Mouse (Mus musculus): ENCODE results near the gene Mfap3l.

DNA sequence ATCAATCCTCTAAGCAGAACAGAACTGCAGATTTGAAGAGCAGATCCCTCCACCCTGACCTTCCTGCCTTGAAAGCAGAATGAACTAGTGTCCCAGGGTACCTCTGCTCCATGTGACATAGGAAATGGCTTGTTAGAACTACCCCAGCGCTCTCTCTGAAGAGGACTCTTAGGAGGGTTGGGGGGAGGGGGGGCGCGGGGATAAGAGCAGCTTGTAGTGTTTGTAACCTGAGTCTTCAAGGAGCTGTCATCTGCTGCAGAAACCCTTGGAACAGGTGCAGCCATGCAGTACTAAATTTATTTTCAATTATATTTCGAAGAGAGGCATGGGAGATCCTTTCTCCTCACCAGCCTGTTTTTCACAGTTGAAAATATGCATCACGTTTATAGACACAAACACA, 30.9 kb downstream of the Mfap3l start:
- TF ChIP-seq CTCF (IDR thresholded peaks at IDR 0.05; ENCODE audit: extremely low read depth, insufficient read length, insufficient replicate concordance, low read depth, low read length) (no peak), POLR2A (IDR thresholded peaks at IDR 0.05; ENCODE audit: low read depth, low read length) (no peak)

Data from small intestine, adult 2 months (tissue).